Mouse (Mus musculus) myocyte (in vitro differentiated cells): ENCODE data around the gene Olfr1413. TPM values are rescaled to one million over a fixed set of nuclear protein-coding genes. Genes with fewer than 3 reads are reported as not detected.

Experiments
- H3K27me3 ChIP-seq: one replicate; pipeline ENCODE4 v1.6.1; 2011; ENCODE audit not compliant: control insufficient read depth, insufficient read depth, insufficient read length
- H3K36me3 ChIP-seq: one replicate; pipeline ENCODE4 v1.6.1; 2011; ENCODE audit not compliant: control insufficient read depth, insufficient read depth
- H3K4me2 ChIP-seq: one replicate; pipeline ENCODE4 v1.6.1; 2011; ENCODE audit warnings: low read depth, control low read depth
- H3K4me3 ChIP-seq: one replicate; pipeline ENCODE4 v1.5.1; 2011; ENCODE audit warnings: mild to moderate bottlenecking, control low read depth, moderate library complexity
- H3K79me2 ChIP-seq: one replicate; pipeline ENCODE4 v1.6.1; 2011; ENCODE audit not compliant: control insufficient read depth, insufficient read depth
- H3ac ChIP-seq: one replicate; pipeline ENCODE4 v1.6.1; 2011; ENCODE audit not compliant: control insufficient read depth, insufficient read length
- CEBPB ChIP-seq: IDR thresholded peaks from 2 replicates; pipeline ENCODE4 v1.6.1; 2011; ENCODE audit warnings: mild to moderate bottlenecking, moderate library complexity; ENCODE audit not compliant: poor library complexity, insufficient read depth, severe bottlenecking
- E2F4 ChIP-seq: IDR thresholded peaks from one replicate; pipeline ENCODE4 v1.6.1; 2011; ENCODE audit warnings: mild to moderate bottlenecking, control low read depth, moderate library complexity; ENCODE audit not compliant: insufficient read depth
- MAX ChIP-seq: IDR thresholded peaks from one replicate; pipeline ENCODE4 v1.6.1; 2011; ENCODE audit warnings: low read depth, mild to moderate bottlenecking, control low read depth
- MYOD1 ChIP-seq, 3 experiments: IDR thresholded peaks; one replicate each; pipeline ENCODE4 v1.6.1; 2011; ENCODE audit warnings: control low read depth in 2 of 3, low read depth in 2 of 3, mild to moderate bottlenecking in 2 of 3, moderate library complexity in 1 of 3; ENCODE audit not compliant: insufficient read length in 2 of 3, control insufficient read depth in 1 of 3
- MYOG ChIP-seq, 3 experiments: IDR thresholded peaks; one replicate each; pipeline ENCODE4 v1.6.1; 2011; ENCODE audit warnings: control low read depth in 2 of 3, low read depth in 2 of 3, mild to moderate bottlenecking in 2 of 3; ENCODE audit not compliant: insufficient read length in 2 of 3, control insufficient read depth in 1 of 3, insufficient read depth in 1 of 3
- POLR2A ChIP-seq: IDR thresholded peaks from one replicate; pipeline ENCODE4 v1.6.1; 2011; ENCODE audit warnings: low read depth, mild to moderate bottlenecking, control low read depth, moderate library complexity; ENCODE audit not compliant: insufficient read length
- POLR2AphosphoS2 ChIP-seq: IDR thresholded peaks from one replicate; pipeline ENCODE4 v1.6.1; 2011; ENCODE audit warnings: low read depth, control low read depth; ENCODE audit not compliant: insufficient read length
- REST ChIP-seq: IDR thresholded peaks from one replicate; pipeline ENCODE4 v1.6.1; 2011; ENCODE audit warnings: mild to moderate bottlenecking, control low read depth, moderate library complexity; ENCODE audit not compliant: insufficient read depth, insufficient read length
- SRF ChIP-seq: IDR thresholded peaks from one replicate; pipeline ENCODE4 v1.6.1; 2011; ENCODE audit warnings: low read depth; ENCODE audit not compliant: control insufficient read depth, insufficient read length
- TCF12 ChIP-seq: IDR thresholded peaks from one replicate; pipeline ENCODE4 v1.6.1; 2011; ENCODE audit warnings: mild to moderate bottlenecking, control low read depth; ENCODE audit not compliant: poor library complexity, insufficient read depth, severe bottlenecking
- TCF3 ChIP-seq: IDR thresholded peaks from one replicate; pipeline ENCODE4 v1.6.1; 2011; ENCODE audit warnings: low read depth, control low read depth; ENCODE audit not compliant: insufficient read length
- USF1 ChIP-seq: IDR thresholded peaks from one replicate; pipeline ENCODE4 v1.6.1; 2011; ENCODE audit warnings: low read depth, mild to moderate bottlenecking, control low read depth, moderate library complexity
- polyA plus RNA-seq: library from polyadenylated mRNA; unstranded; fragments of >200 nt; fragmentation: generic; extraction: Trizol; gene quantifications from one replicate; pipeline ENCODE4 v1.2.1, GENCODE M21; 2012; ENCODE audit warnings: missing spikeins

The Olfr1413 gene
- polyA plus RNA-seq, result not detected

DNA sequence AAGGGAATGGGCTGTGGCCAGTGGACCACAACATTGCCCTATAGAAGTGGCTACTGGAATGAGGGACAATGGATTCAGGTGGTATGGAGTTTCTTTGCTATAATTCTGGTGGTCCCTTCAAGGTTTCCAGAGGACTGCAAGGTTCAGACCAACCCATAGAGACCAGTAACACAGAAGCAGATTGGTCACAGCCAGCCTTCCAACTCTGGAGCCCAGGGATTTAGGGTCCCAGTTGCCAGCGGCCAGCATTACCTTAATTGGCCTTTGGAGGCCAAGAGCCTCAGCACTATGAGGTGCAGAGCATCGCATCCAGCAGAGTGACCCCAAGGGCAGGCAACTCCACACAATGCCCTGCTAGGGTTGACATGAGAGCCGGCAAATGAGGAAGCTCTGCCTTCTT lies at the start of gene Olfr1413:
Olfr1413 (plus strand) TSS at position 301 of the 400 bp plus-strand sequence.
- Histone ChIP-seq H3K79me2 (no peaks in the 10 kb centered on the region), H3K36me3 (no peaks in the 10 kb centered on the region), H3K27me3 (peaks cover 12% of the 10 kb centered on the region), H3K4me3 (no peak within 1 kb of the TSS), H3K4me2 (no peak within 1 kb of the TSS), H3ac (no peak within 1 kb of the TSS)
- TF ChIP-seq MAX (no peak), SRF (no peak), MYOG (IDR thresholded peaks at IDR 0.05; ENCODE audit: control insufficient read depth in 1 of 3, insufficient read depth in 1 of 3, insufficient read length in 2 of 3, low read depth in 2 of 3) (no peak), TCF3 (no peak), TCF12 (no peak), USF1 (no peak), MYOD1 (IDR thresholded peaks at IDR 0.05; ENCODE audit: control insufficient read depth in 1 of 3, insufficient read length in 2 of 3, low read depth in 2 of 3) (no peak), POLR2A (no peak), REST (no peak), E2F4 (no peak), CEBPB (no peak), POLR2AphosphoS2 (no peak)

DNA sequence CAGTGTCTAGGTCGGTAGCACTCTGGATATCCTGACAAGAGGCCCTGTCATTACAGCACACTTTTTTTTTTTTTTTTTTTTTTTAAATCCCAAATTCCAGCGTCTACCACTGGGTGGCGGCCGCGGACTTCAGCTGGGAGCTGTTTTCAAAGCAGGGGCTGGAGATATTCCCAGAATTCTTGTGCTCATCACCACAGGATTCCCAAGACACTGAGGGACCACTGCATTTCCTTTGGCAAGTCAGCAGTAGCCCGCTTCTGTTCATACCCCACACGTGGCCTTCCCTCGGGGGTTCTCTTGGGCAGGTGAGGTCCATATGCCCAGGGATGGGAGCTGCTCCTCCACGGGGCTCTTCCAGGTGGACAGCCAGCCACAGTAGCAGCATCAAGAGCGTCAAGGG lies 49.7 kb upstream of the Olfr1413 start:
- no peaks in the 10 kb centered on the region for H3K36me3 ChIP-seq
- TF ChIP-seq SRF (no peak), CEBPB (no peak), POLR2A (no peak), USF1 (no peak), REST (no peak), TCF3 (no peak), MYOG (IDR thresholded peaks at IDR 0.05; ENCODE audit: control insufficient read depth in 1 of 3, insufficient read depth in 1 of 3, insufficient read length in 2 of 3, low read depth in 2 of 3) (no peak), TCF12 (no peak), MAX (no peak), E2F4 (no peak), MYOD1 (IDR thresholded peaks at IDR 0.05; ENCODE audit: control insufficient read depth in 1 of 3, insufficient read length in 2 of 3, low read depth in 2 of 3) (no peak), POLR2AphosphoS2 (no peak)
- no peak overlapping the region for H3ac ChIP-seq
- no peak overlapping the region for H3K4me3 ChIP-seq
- H3K27me3 ChIP-seq, result peaks cover 35% of the 10 kb centered on the region
- no peak overlapping the region for H3K4me2 ChIP-seq
- no peaks in the 10 kb centered on the region for H3K79me2 ChIP-seq

DNA sequence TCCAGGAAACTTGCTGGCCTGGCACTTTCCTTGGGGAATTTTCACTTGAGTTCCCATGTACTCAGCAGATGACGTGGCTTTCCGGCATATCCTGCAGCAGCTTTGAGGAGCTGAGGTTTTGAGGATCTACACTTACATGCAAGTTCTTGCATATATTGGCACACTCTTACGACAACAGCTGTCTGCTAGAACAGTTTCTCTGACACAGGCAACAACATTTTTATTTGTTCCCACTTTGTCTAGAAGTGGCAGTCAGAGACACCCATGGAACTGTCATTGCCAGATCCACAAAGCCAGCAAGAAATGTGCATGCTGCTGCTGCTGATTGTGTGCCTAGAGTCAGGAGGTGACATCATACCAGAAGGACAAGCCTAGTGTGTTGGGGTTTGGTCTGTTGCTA lies 47.4 kb upstream of the Olfr1413 start:
- Histone ChIP-seq H3K27me3 (peaks cover 19% of the 10 kb centered on the region), H3K79me2 (no peaks in the 10 kb centered on the region), H3K4me2 (no peak overlapping the region), H3K4me3 (no peak overlapping the region), H3ac (no peak overlapping the region), H3K36me3 (no peaks in the 10 kb centered on the region)
- no peak for TF ChIP-seq REST
- TF ChIP-seq USF1, result no peak
- no peak for TF ChIP-seq E2F4
- no peak for TF ChIP-seq POLR2AphosphoS2
- TF ChIP-seq MYOD1 (IDR thresholded peaks at IDR 0.05; ENCODE audit: control insufficient read depth in 1 of 3, insufficient read length in 2 of 3, low read depth in 2 of 3), result no peak
- no peak for TF ChIP-seq MAX
- no peak for TF ChIP-seq MYOG (IDR thresholded peaks at IDR 0.05; ENCODE audit: control insufficient read depth in 1 of 3, insufficient read depth in 1 of 3, insufficient read length in 2 of 3, low read depth in 2 of 3)
- no peak for TF ChIP-seq SRF
- TF ChIP-seq TCF12, result no peak
- no peak for TF ChIP-seq POLR2A
- TF ChIP-seq TCF3, result no peak
- no peak for TF ChIP-seq CEBPB

DNA sequence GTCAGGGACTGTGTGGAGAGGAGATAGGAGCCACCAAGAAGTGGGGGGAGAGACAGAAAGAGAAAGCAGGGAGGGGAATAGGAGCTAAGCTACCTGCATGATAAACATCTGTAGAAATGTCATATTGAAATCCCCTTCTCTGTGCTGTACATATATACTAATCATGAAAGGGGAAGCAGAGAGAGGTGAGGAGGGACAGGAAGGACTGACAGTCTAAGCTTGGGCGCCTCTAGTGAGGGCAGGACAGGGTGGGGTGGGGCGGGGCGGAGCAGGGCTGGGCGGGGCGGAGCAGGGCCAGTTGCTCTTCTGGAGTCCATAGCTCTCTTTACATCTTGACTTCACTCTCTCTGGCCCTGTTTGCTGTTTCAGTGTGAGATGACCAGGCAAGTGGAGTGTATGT lies 34.1 kb upstream of the Olfr1413 start:
- Histone ChIP-seq H3K4me2 (no peak overlapping the region), H3K36me3 (no peaks in the 10 kb centered on the region), H3K4me3 (no peak overlapping the region), H3K79me2 (no peaks in the 10 kb centered on the region), H3ac (no peak overlapping the region), H3K27me3 (no peaks in the 10 kb centered on the region)
- no peak for TF ChIP-seq REST
- no peak for TF ChIP-seq USF1

DNA sequence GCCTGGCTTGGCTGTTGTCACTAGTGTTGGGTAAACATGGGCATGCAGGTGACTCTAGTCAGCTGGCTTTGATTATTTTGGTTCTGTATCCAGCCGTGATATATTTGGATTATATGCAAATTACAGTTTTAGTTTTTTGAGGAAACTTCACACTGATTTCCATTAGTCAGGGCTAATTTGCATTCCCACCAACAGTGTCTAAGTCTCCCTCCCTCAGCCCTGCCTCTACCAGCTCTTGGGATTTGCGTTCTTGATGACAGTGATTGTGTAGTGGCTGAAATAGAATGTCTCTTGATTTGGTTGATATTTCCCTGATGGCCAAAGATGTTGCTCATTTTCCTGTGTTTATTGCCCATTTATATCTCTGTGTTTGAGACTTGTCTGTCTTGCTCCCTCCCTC lies 32.1 kb upstream of the Olfr1413 start:
- Histone ChIP-seq H3ac (no peak overlapping the region), H3K36me3 (no peaks in the 10 kb centered on the region), H3K4me2 (no peak overlapping the region), H3K27me3 (no peaks in the 10 kb centered on the region), H3K79me2 (no peaks in the 10 kb centered on the region), H3K4me3 (no peak overlapping the region)
- TF ChIP-seq REST, result no peak
- TF ChIP-seq SRF, result no peak
- no peak for TF ChIP-seq POLR2AphosphoS2
- no peak for TF ChIP-seq TCF12
- no peak for TF ChIP-seq TCF3
- no peak for TF ChIP-seq CEBPB
- TF ChIP-seq USF1, result no peak
- no peak for TF ChIP-seq MYOG (IDR thresholded peaks at IDR 0.05; ENCODE audit: control insufficient read depth in 1 of 3, insufficient read depth in 1 of 3, insufficient read length in 2 of 3, low read depth in 2 of 3)
- no peak for TF ChIP-seq MYOD1 (IDR thresholded peaks at IDR 0.05; ENCODE audit: control insufficient read depth in 1 of 3, insufficient read length in 2 of 3, low read depth in 2 of 3)
- TF ChIP-seq MAX, result no peak
